Mouse (Mus musculus) midbrain, embryonic 15.5 days (tissue): ENCODE data around the gene Lix1l. TPM values are rescaled to one million over a fixed set of nuclear protein-coding genes. Genes with fewer than 3 reads are reported as not detected.

Experiments used
- ATAC-seq: fragments of 200-750 bp; cut with Nextera tagmentation; replicated peaks from 2 replicates; pipeline ENCODE4 v1.8.0; 2017; ENCODE audit warnings: moderate TSS enrichment
- H3K27ac ChIP-seq: fragments of 300-500 bp; sonication (generic); 2 replicates; pipeline ENCODE4 v1.5.1; 2015; ENCODE audit warnings: mild to moderate bottlenecking, inconsistent platforms
- H3K27me3 ChIP-seq: fragments of 300-500 bp; sonication (generic); replicated peaks from 2 replicates; pipeline ENCODE4 v1.6.1; 2015; ENCODE audit warnings: inconsistent platforms
- H3K36me3 ChIP-seq: fragments of 300-500 bp; sonication (generic); replicated peaks from 2 replicates; pipeline ENCODE4 v1.6.1; 2015; ENCODE audit warnings: inconsistent platforms
- H3K4me1 ChIP-seq: fragments of 300-500 bp; sonication (generic); 2 replicates; pipeline ENCODE4 v1.6.1; 2015; ENCODE audit warnings: inconsistent platforms
- H3K4me2 ChIP-seq: fragments of 300-500 bp; sonication (generic); 2 replicates; pipeline ENCODE4 v1.6.1; 2015; ENCODE audit warnings: inconsistent platforms, mild to moderate bottlenecking, moderate library complexity
- H3K4me3 ChIP-seq: fragments of 300-500 bp; sonication (generic); 2 replicates; pipeline ENCODE4 v1.5.1; 2015; ENCODE audit warnings: mild to moderate bottlenecking, inconsistent platforms
- H3K9ac ChIP-seq: fragments of 300-500 bp; sonication (generic); 2 replicates; pipeline ENCODE4 v1.6.1; 2015; ENCODE audit warnings: mild to moderate bottlenecking, inconsistent platforms
- H3K9me3 ChIP-seq: fragments of 300-500 bp; sonication (generic); 2 replicates; pipeline ENCODE4 v1.6.1; 2016; ENCODE audit warnings: inconsistent platforms
- WGBS: fragments of 180-500 bp; shearing (Covaris S2); methylation state at CpG from one replicate; pipeline ENCODE4 v1.1.7; 2015; ENCODE audit warnings: mixed read lengths; 5-methylcytosine and 5-hydroxymethylcytosine counted together
- polyA plus RNA-seq: library from polyadenylated mRNA; unstranded; fragments of >200 nt; fragmentation: Nextera tagmentation; extraction: Ambion mirVana; gene quantifications from 2 replicates; pipeline ENCODE4 v1.2.1, GENCODE M21; 2015

Lix1l gene
- polyA plus RNA-seq, 1 experiment from 2014 or later, result 3.9 TPM

- no peak for ATAC-seq
- no peaks in the 10 kb centered on the region for H3K27me3 ChIP-seq
- H3K27ac ChIP-seq, result no peak overlapping the region
- H3K4me2 ChIP-seq, result no peak overlapping the region
- no peaks in the 10 kb centered on the region for H3K36me3 ChIP-seq
- H3K4me3 ChIP-seq, result no peak overlapping the region
- H3K9ac ChIP-seq, result no peak overlapping the region
- WGBS, result 79% methylated on average over 4 of the region's 4 CpGs
- H3K4me1 ChIP-seq, result peaks cover 21% of the 10 kb centered on the region
- H3K9me3 ChIP-seq, result no peaks in the 10 kb centered on the region
These were observed 21.7 kb upstream of the Lix1l start for GRCm38 (mm10) chr3:96579239-96579750.

GRCm38 (mm10) chr3:96579885-96580454, 21.0 kb upstream of the Lix1l start:
- Histone ChIP-seq H3K4me2 (peak overlapping the region; percentile 65), H3K36me3 (no peaks in the 10 kb centered on the region), H3K27me3 (no peaks in the 10 kb centered on the region), H3K4me3 (peak overlapping the region; percentile 36), H3K9me3 (no peaks in the 10 kb centered on the region), H3K4me1 (peaks cover 21% of the 10 kb centered on the region), H3K9ac (peak overlapping the region; percentile 53), H3K27ac (peak overlapping the region; percentile 50)
- ATAC-seq, result peak; percentile 87
- WGBS, result 11% methylated on average over 16 of the region's 16 CpGs

GRCm38 (mm10) chr3:96581141-96581540, 19.8 kb upstream of the Lix1l start:
- H3K9me3 ChIP-seq, result no peaks in the 10 kb centered on the region
- no peak overlapping the region for H3K27ac ChIP-seq
- H3K9ac ChIP-seq, result no peak overlapping the region
- 43% methylated on average over 6 of the region's 6 CpGs for WGBS
- peaks cover 20% of the 10 kb centered on the region for H3K4me1 ChIP-seq
- no peak overlapping the region for H3K4me2 ChIP-seq
- H3K4me3 ChIP-seq, result no peak overlapping the region
- H3K27me3 ChIP-seq, result no peaks in the 10 kb centered on the region
- no peak for ATAC-seq
- H3K36me3 ChIP-seq, result no peaks in the 10 kb centered on the region

GRCm38 (mm10) chr3:96581771-96582515, 19.0 kb upstream of the Lix1l start:
- Histone ChIP-seq H3K27me3 (no peaks in the 10 kb centered on the region), H3K4me2 (no peak overlapping the region), H3K27ac (no peak overlapping the region), H3K4me3 (no peak overlapping the region), H3K36me3 (no peaks in the 10 kb centered on the region), H3K9me3 (no peaks in the 10 kb centered on the region), H3K9ac (no peak overlapping the region), H3K4me1 (peaks cover 12% of the 10 kb centered on the region)
- ATAC-seq, result no peak
- WGBS, result 86% methylated on average over 16 of the region's 16 CpGs

GRCm38 (mm10) chr3:96583386-96583785, 17.6 kb upstream of the Lix1l start:
- Histone ChIP-seq H3K4me1 (peaks cover 8% of the 10 kb centered on the region; the same call in 1 of the 2 replicates), H3K9me3 (no peaks in the 10 kb centered on the region), H3K27me3 (no peaks in the 10 kb centered on the region), H3K27ac (no peak overlapping the region), H3K4me2 (no peak overlapping the region), H3K36me3 (no peaks in the 10 kb centered on the region), H3K9ac (no peak overlapping the region), H3K4me3 (no peak overlapping the region)
- 87% methylated on average over 5 of the region's 5 CpGs for WGBS
- ATAC-seq, result no peak

- H3K27ac ChIP-seq, result no peak overlapping the region
- no peaks in the 10 kb centered on the region for H3K36me3 ChIP-seq
- H3K9ac ChIP-seq, result no peak overlapping the region
- no peaks in the 10 kb centered on the region for H3K9me3 ChIP-seq
- peaks cover 16% of the 10 kb centered on the region for H3K4me1 ChIP-seq
- peaks cover 3% of the 10 kb centered on the region; the same call in 1 of the 2 replicates for H3K27me3 ChIP-seq
- no peak for ATAC-seq
- WGBS, result 84% methylated on average over 4 of the region's 4 CpGs
- H3K4me2 ChIP-seq, result no peak overlapping the region
- no peak overlapping the region for H3K4me3 ChIP-seq
These were observed 10.3 kb upstream of the Lix1l start for GRCm38 (mm10) chr3:96590657-96591056.

- peak overlapping the region; percentile 68 for H3K4me3 ChIP-seq
- H3K27ac ChIP-seq, result peak overlapping the region; percentile 84
- no peaks in the 10 kb centered on the region for H3K36me3 ChIP-seq
- H3K9me3 ChIP-seq, result no peaks in the 10 kb centered on the region
- peak overlapping the region; percentile 63 for H3K9ac ChIP-seq
- peaks cover 43% of the 10 kb centered on the region for H3K4me1 ChIP-seq
- peaks cover 3% of the 10 kb centered on the region; the same call in 1 of the 2 replicates for H3K27me3 ChIP-seq
- peak overlapping the region; percentile 82 for H3K4me2 ChIP-seq
- ATAC-seq, result 0 out of 2 replicates have a peak, but pooled peaks have one; percentile 2
- 1% methylated on average over 10 of the region's 10 CpGs for WGBS
These were observed 7.6 kb upstream of the Lix1l start for GRCm38 (mm10) chr3:96593374-96593773.

GRCm38 (mm10) chr3:96593790-96594560, 7.0 kb upstream of the Lix1l start, which contains the start of gene Polr3gl:
Gene Polr3gl (minus strand): TSS chr3:96594181.
- Histone ChIP-seq H3K9ac (peak within 1 kb of the TSS; percentile 63), H3K9me3 (no peaks in the 10 kb centered on the region), H3K4me1 (peaks cover 49% of the 10 kb centered on the region), H3K4me2 (peak within 1 kb of the TSS; percentile 82), H3K4me3 (peak within 1 kb of the TSS; percentile 68), H3K27ac (peak within 1 kb of the TSS; percentile 84), H3K27me3 (peaks cover 3% of the 10 kb centered on the region; the same call in 1 of the 2 replicates), H3K36me3 (no peaks in the 10 kb centered on the region)
- peak; percentile 86 for ATAC-seq
- under 1% methylated on average over 34 of the region's 38 CpGs for WGBS

GRCm38 (mm10) chr3:96594851-96595250, 6.1 kb upstream of the Lix1l start:
- WGBS, result 78% methylated on average over 5 of the region's 5 CpGs
- H3K4me1 ChIP-seq, result peaks cover 58% of the 10 kb centered on the region
- no peaks in the 10 kb centered on the region for H3K36me3 ChIP-seq
- peaks cover 3% of the 10 kb centered on the region; the same call in 1 of the 2 replicates for H3K27me3 ChIP-seq
- H3K4me2 ChIP-seq, result no peak overlapping the region
- H3K9ac ChIP-seq, result no peak overlapping the region
- ATAC-seq, result no peak
- no peak overlapping the region for H3K4me3 ChIP-seq
- no peak overlapping the region for H3K27ac ChIP-seq
- no peaks in the 10 kb centered on the region for H3K9me3 ChIP-seq

GRCm38 (mm10) chr3:96595661-96596060, 5.3 kb upstream of the Lix1l start:
- 23% methylated on average over 6 of the region's 6 CpGs for WGBS

GRCm38 (mm10) chr3:96596228-96596707, 4.7 kb upstream of the Lix1l start, which contains the start of gene Ankrd34a:
Gene Ankrd34a (plus strand): TSS chr3:96596636.
- Histone ChIP-seq H3K4me3 (peak within 1 kb of the TSS; percentile 51), H3K27me3 (peaks cover 3% of the 10 kb centered on the region; the same call in 1 of the 2 replicates), H3K4me1 (peaks cover 67% of the 10 kb centered on the region), H3K27ac (peak within 1 kb of the TSS; percentile 53), H3K36me3 (no peaks in the 10 kb centered on the region), H3K9me3 (no peaks in the 10 kb centered on the region), H3K4me2 (peak within 1 kb of the TSS; percentile 95), H3K9ac (peak within 1 kb of the TSS; percentile 51)
- WGBS, result under 1% methylated on average over 17 of the region's 23 CpGs
- ATAC-seq, result no peak

More at GRCm38 (mm10) chr3:96595661-96596060, 5.3 kb upstream of the Lix1l start:
- Histone ChIP-seq H3K27ac (peak overlapping the region; percentile 53), H3K4me1 (peaks cover 66% of the 10 kb centered on the region), H3K9ac (peak overlapping the region; percentile 51; the same call in 1 of the 2 replicates), H3K9me3 (no peaks in the 10 kb centered on the region), H3K4me3 (peak overlapping the region; percentile 51), H3K27me3 (peaks cover 3% of the 10 kb centered on the region; the same call in 1 of the 2 replicates), H3K4me2 (peak overlapping the region; percentile 95), H3K36me3 (no peaks in the 10 kb centered on the region)
- ATAC-seq, result no peak
